Mouse (Mus musculus): ENCODE data around the gene Piezo1. TPM values are rescaled to one million over a fixed set of nuclear protein-coding genes. Genes with fewer than 3 reads are reported as not detected.

Gene Piezo1
- polyA plus RNA-seq, 1 experiment: 32.1 TPM

DNA sequence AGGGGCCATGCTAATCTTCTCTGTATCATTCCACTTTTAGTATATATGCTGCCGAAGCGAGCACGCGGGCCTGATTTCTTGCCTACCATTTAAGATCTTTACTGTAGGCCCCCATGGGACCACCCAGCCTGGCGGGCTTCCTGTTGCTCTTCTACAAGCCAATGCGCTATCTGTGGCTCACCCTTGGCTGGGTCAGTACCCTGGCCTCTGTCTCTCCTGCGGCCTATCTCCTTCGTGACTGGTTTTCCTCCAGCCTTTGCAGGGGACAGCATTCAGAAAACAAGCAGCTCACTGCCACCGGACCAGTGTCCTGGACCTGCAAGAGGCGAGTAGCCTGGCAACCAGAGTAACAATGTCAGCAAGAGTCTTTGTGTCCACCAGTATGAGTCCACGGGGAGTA lies 30.5 kb downstream of the Piezo1 start:
- Histone ChIP-seq H3K4me3 (ENCODE audit: insufficient read depth, low read length) (no peak overlapping the region), H3K27ac (ENCODE audit: insufficient read depth, low read depth, low read length) (no peak overlapping the region), H3K4me1 (ENCODE audit: control insufficient read depth, insufficient read depth, low read length) (peaks cover 42% of the 10 kb centered on the region)
- no peak for TF ChIP-seq POLR2A (IDR thresholded peaks at IDR 0.05; ENCODE audit: borderline replicate concordance, low read depth, low read length)
- no peak for TF ChIP-seq CTCF (IDR thresholded peaks at IDR 0.05; ENCODE audit: low read depth, low read length)

DNA sequence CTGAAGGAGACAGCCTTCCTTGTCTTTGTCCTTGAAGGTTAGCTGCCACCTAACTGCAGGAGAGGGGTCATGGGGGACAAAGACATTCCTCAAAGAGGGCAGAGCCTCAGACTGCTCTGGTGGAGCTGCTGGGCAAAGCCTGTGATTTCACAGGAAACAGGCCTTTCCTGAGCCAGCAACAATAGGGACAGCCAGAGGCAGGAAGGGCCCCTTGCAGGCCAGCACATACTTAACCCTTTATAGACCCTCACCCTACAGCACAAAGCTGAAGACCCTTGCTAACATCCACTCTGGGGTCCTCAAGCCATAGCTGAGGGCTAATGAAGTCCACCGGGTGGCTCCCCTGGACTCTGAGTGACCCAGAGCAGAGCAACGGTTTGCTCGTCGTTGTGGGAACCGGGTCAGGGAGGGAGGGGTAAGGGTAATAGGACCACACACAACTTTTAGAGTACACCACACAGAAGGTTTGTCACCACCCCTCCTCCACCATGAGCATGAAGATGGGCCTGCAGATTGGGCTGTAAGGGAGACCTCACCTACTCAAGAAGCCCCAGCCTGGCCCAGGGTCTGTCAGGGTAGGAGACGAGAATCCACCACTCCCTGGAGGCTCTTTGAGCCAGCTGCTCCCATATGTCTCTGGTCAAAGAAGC lies 33.5 kb downstream of the Piezo1 start:
- peak overlapping the region; percentile 26; the same call in 1 of the 2 replicates for H3K27ac ChIP-seq (ENCODE audit: insufficient read depth, low read depth, low read length)
- H3K4me3 ChIP-seq (ENCODE audit: insufficient read depth, low read length): no peak overlapping the region
- H3K4me1 ChIP-seq (ENCODE audit: control insufficient read depth, insufficient read depth, low read length): peaks cover 20% of the 10 kb centered on the region
- TF ChIP-seq POLR2A (IDR thresholded peaks at IDR 0.05; ENCODE audit: borderline replicate concordance, low read depth, low read length): no peak
- TF ChIP-seq CTCF (IDR thresholded peaks at IDR 0.05; ENCODE audit: low read depth, low read length): no peak

DNA sequence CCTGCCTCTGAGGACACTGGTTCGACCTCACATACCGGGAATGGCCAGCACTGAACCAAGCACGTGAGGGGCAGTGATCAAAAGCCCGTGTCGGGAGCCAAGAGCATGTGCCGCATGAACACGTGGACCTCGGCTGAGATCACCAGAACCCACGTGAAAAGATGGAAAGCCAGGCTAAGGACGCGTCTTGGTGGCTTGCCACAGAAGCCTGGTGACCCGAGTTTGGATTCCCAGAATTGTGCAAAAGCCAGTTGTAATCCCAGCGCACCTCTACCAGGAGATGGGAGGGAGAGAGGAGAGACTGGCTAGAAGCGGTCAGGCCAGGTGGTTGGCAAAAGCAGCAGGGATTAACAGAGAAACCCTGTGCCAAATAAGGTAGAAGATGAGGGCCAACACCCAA lies 35.4 kb downstream of the Piezo1 start:
- Histone ChIP-seq H3K4me1 (ENCODE audit: control insufficient read depth, insufficient read depth, low read length) (peaks cover 18% of the 10 kb centered on the region), H3K4me3 (ENCODE audit: insufficient read depth, low read length) (no peak overlapping the region), H3K27ac (ENCODE audit: insufficient read depth, low read depth, low read length) (no peak overlapping the region)
- no peak for TF ChIP-seq POLR2A (IDR thresholded peaks at IDR 0.05; ENCODE audit: borderline replicate concordance, low read depth, low read length)
- no peak for TF ChIP-seq CTCF (IDR thresholded peaks at IDR 0.05; ENCODE audit: low read depth, low read length)

DNA sequence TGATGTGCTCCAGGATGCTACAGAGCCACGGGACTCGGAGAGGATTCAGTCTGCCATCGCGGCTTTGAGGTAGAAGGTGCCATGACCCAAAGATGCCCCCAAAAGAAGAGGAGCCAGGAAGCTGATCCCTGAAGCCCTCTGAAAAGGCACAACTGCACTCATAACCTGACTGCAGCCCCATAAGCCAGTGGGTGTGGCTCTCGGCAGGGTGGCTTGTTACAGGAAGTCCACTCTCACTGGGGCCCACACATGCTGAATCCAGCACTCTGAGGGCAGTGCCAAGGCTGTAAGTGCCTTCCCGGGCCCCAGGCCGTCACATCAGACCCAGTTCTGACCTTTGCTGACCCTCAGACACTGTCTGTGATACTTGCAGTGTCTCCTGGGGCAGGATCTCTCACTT lies 38.7 kb downstream of the Piezo1 start:
- H3K27ac ChIP-seq (ENCODE audit: insufficient read depth, low read depth, low read length): no peak overlapping the region
- H3K4me3 ChIP-seq (ENCODE audit: insufficient read depth, low read length): no peak overlapping the region
- TF ChIP-seq CTCF (IDR thresholded peaks at IDR 0.05; ENCODE audit: low read depth, low read length): no peak
- TF ChIP-seq POLR2A (IDR thresholded peaks at IDR 0.05; ENCODE audit: borderline replicate concordance, low read depth, low read length): no peak
- peaks cover 11% of the 10 kb centered on the region for H3K4me1 ChIP-seq (ENCODE audit: control insufficient read depth, insufficient read depth, low read length)

DNA sequence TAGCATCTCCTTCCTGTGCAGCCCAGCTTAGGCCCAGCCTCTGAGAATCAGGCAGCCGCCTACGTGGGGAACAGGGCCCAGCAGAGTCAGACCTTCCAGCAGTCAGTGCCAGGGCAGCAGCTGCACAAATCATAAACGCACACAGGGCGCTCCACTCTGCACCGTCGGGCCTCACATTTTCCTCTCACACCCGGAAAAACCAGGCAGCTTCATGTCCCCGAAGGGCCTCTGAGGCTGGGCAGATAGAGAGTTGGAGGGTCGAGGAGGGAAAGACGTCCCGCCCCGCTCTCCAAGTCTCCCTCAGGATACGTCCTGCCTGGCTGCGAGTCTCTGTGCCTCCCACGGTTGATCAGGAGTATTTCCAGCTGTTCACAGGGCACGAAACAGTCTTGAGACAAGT lies 39.6 kb downstream of the Piezo1 start:
- TF ChIP-seq POLR2A (IDR thresholded peaks at IDR 0.05; ENCODE audit: borderline replicate concordance, low read depth, low read length): no peak
- TF ChIP-seq CTCF (IDR thresholded peaks at IDR 0.05; ENCODE audit: low read depth, low read length): no peak
- peaks cover 6% of the 10 kb centered on the region for H3K4me1 ChIP-seq (ENCODE audit: control insufficient read depth, insufficient read depth, low read length)
- no peak overlapping the region for H3K27ac ChIP-seq (ENCODE audit: insufficient read depth, low read depth, low read length)
- no peak overlapping the region for H3K4me3 ChIP-seq (ENCODE audit: insufficient read depth, low read length)

DNA sequence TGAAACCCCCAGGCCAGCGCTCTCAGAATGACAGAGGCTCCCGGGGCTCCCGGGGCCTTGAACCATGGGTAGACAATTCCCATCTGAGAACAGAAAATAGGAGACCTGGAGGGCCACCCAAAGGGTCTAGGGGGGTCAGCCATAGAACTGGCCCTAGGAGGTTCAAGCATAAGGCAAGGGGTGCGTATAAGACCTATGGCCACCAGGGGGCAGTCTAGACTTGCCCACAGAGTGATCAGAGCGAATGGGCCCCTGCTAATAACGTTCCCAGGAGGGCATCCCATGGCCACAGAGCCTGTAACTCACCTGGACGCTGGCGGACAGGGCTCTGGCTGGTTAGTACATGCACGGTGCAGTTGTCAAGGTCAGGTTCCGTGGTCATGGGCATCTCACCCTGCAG lies 50.3 kb downstream of the Piezo1 start:
- Histone ChIP-seq H3K4me1 (ENCODE audit: control insufficient read depth, insufficient read depth, low read length) (peaks cover 2% of the 10 kb centered on the region), H3K4me3 (ENCODE audit: insufficient read depth, low read length) (no peak overlapping the region), H3K27ac (ENCODE audit: insufficient read depth, low read depth, low read length) (no peak overlapping the region)
- TF ChIP-seq POLR2A (IDR thresholded peaks at IDR 0.05; ENCODE audit: borderline replicate concordance, low read depth, low read length): no peak
- peak; percentile 84 for TF ChIP-seq CTCF (IDR thresholded peaks at IDR 0.05; ENCODE audit: low read depth, low read length)

DNA sequence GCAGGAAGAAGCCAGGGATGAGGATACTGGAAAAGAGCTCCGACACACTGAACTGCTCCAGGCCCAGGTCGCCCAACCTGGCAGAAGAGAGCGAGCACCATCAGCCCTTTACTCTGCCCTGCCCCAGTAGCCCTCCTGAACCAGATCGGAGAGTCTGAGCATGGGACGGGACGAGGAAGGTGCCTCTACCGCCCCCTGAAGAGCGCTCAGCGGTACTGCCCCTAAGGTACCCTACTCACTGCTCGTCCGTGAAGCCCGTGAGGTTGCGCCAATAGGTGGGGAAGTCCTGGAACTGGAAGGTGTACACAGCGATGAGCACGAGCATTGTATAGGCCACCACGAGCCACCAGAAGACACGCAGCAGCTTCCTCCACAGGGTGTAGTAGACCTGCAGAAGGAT lies 53.2 kb downstream of the Piezo1 start:
- H3K4me3 ChIP-seq (ENCODE audit: insufficient read depth, low read length): no peak overlapping the region
- TF ChIP-seq POLR2A (IDR thresholded peaks at IDR 0.05; ENCODE audit: borderline replicate concordance, low read depth, low read length) (no peak), CTCF (IDR thresholded peaks at IDR 0.05; ENCODE audit: low read depth, low read length) (peak; percentile 19; the same call in 1 of the 2 replicates)
- peaks cover 2% of the 10 kb centered on the region for H3K4me1 ChIP-seq (ENCODE audit: control insufficient read depth, insufficient read depth, low read length)
- H3K27ac ChIP-seq (ENCODE audit: insufficient read depth, low read depth, low read length): no peak overlapping the region

DNA sequence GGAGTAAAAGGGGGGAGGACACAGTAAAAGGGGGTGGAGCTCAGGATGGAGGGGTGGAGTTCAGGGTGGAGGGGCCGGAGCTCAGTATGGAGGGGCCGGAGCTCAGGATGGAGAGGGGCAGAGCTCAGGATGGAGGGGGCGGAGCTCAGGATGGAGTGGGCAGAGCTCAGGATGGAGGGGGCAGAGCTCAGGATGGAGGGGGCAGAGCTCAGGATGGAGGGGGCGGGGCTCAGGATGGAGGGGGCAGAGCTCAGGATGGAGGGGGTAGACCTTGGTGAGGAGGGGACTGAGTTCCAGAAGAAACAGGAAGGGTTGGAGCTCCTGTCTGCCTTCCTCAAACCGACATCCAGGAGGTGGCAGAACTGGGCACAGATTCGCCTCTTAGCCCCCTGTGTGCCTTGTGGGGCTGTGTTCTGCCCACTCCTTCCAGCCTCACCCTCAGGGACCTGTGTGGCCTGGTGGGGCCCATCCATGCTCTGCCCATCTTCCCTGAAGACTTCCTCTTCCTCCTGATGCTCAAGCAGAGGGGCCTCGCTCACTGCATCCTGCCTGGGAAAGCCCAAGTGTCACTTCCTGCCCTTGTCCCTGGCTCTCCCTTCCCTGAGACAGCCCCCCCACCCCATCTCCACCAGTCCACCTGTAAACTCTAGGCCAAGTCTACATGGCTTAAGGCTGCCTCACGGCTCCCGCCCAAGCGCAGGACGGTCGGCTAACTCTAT lies 54.0 kb downstream of the Piezo1 start:
- H3K4me3 ChIP-seq (ENCODE audit: insufficient read depth, low read length): no peak overlapping the region
- no peak overlapping the region for H3K27ac ChIP-seq (ENCODE audit: insufficient read depth, low read depth, low read length)
- H3K4me1 ChIP-seq (ENCODE audit: control insufficient read depth, insufficient read depth, low read length): peaks cover 2% of the 10 kb centered on the region
- no peak for TF ChIP-seq POLR2A (IDR thresholded peaks at IDR 0.05; ENCODE audit: borderline replicate concordance, low read depth, low read length)
- no peak for TF ChIP-seq CTCF (IDR thresholded peaks at IDR 0.05; ENCODE audit: low read depth, low read length)

DNA sequence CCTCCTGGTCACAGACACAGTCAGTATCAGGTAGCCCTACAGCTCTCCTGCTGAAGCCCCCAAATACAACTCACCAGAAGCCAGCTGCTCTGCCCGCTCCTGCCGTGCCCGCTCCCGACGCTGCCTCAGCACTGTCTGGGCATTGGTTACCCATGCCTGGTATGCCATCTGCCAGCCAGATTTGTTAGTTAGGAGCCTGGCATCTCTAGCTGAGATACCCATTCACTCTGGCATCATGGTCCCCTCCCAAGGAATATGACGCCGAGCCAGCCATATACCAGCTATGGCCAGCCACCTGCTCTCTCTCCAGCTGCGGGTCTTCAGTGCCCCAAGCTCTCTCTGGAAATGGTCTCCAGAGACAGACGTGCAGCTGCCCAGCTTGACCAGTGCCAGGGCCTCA lies 62.7 kb downstream of the Piezo1 start:
- TF ChIP-seq CTCF (IDR thresholded peaks at IDR 0.05; ENCODE audit: low read depth, low read length): no peak
- TF ChIP-seq POLR2A (IDR thresholded peaks at IDR 0.05; ENCODE audit: borderline replicate concordance, low read depth, low read length): no peak
- Histone ChIP-seq H3K4me1 (ENCODE audit: control insufficient read depth, insufficient read depth, low read length) (no peaks in the 10 kb centered on the region), H3K4me3 (ENCODE audit: insufficient read depth, low read length) (no peak overlapping the region), H3K27ac (ENCODE audit: insufficient read depth, low read depth, low read length) (no peak overlapping the region)

DNA sequence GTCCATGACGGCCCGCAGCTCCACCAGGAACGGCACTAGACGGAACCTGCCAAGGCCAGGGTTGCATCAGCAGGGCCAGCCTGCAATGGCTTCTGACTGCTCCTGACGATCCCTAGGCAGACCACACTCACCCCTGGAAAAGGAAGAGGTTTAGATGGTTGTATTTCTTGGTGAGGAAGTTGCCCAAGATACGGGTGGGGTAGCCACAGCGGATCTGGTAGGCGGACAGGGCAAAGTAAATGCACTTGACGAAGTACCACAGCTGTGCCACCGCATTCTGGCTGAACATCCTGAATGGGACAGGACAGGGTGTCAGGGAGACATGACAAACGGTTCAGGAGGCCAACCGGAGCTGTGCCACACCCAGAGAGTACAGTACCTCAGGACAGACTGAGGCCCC lies 66.3 kb downstream of the Piezo1 start:
- Histone ChIP-seq H3K4me3 (ENCODE audit: insufficient read depth, low read length) (no peak overlapping the region), H3K4me1 (ENCODE audit: control insufficient read depth, insufficient read depth, low read length) (no peaks in the 10 kb centered on the region), H3K27ac (ENCODE audit: insufficient read depth, low read depth, low read length) (no peak overlapping the region)
- TF ChIP-seq POLR2A (IDR thresholded peaks at IDR 0.05; ENCODE audit: borderline replicate concordance, low read depth, low read length): no peak
- no peak for TF ChIP-seq CTCF (IDR thresholded peaks at IDR 0.05; ENCODE audit: low read depth, low read length)

Measured in bone marrow macrophage, adult 2 months (primary cell).